Mouse (Mus musculus) kidney, adult 9 months (tissue): Measurements from ENCODE around the gene Pitpnc1.
A peak's percentile ranks its signal among the peaks of the same experiment; 100 is the strongest.

Source experiments
- DNase-seq: peaks from one replicate; pipeline ENCODE4 v3.0.0; 2022

The Pitpnc1 gene

DNA sequence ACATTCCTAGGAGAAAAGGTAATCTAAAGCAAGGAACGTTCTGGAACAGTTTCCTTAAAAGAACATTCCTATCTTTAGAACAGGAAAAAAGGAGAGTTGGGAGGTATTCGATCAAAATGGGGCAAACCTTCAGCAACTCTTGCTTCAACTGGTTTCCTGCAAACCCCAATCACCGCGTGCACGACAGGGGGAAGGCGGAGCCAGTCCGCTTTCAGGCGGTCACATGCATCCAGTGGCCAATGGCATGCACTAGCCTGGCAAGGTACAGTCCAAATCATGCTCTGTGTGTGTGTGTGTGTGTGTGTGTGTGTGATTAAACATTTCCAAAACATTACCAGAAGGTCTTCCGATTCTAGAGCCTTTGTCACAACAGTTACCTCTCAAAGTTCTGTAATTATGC lies 255.4 kb downstream of the Pitpnc1 start:
- DNase-seq = no peak

DNA sequence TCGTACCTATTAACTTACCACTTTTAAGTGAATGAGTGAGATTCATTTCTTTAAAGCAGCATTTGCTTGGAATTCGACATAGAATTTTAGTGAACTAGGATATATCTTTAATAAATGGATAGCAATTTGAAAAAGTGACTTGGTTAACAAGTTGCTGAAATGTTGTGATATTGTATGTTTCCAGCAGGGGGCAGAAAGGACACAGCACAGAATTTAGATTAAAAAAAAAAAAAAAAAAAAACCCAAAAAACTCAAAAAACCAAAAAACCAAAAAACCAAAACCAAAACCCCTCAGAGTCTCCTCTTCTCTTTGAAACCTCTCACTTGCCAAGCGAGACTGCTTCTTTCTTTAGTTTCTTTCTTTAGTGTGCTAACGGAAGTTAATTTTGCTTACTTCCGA lies 256.8 kb downstream of the Pitpnc1 start:
- DNase-seq = peak; percentile 45

DNA sequence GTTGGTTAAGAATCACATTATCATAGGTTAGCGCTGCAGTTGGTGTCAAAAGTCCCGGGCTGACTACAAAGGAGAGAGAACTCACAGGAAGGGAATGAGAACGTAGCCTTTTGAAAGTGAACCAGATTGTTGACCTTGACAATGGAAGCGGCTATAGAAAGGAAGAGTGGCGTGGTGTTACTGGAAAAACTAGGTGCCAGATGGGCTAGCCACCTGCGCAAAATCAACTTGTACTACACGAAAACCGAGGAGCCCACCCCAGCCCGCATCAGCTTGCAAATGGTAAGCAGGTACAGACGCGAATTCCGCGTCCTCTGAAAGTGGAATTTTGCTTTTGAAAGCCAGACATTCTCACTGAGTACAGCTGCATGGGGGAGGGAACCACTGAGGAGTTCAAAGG lies 260.7 kb downstream of the Pitpnc1 start:
- no peak for DNase-seq

DNA sequence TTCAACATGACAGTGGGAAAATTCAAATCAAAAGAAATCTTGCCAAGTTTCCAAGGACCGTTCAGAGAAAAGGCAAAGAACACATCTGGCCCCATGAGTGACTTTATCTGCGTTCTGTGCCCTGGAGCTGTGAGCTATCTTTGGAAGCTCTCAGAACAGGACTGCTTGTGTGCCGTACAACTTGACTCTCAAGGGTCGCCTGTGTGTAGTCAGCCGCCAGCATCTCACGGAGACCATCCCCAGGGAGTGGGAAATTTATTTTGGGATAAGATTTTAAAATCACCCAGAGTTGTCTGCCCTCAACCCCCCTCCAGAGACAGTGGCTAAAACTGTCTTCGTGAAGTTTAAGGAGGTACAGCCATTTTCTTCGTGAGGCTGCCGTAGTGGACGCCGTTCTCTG lies 268.7 kb downstream of the Pitpnc1 start:
- DNase-seq = no peak

DNA sequence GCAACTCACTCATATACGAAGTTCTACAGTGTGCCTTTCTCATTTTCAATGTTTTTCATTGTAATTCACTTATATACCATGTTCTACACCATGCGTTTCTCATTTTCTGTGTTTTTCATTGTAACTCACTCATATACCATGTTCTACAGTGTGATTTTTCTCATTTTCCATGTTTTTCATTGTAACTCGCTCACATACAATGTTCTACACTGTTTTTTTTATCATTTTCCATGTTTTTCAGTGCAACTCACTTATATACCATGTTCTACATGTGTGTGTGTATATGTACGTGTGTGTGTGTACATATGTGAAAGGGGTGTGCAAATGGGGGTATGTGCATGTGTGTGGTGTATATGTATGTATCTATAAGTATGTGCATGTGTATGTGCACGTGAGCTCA lies 271.2 kb downstream of the Pitpnc1 start:
- DNase-seq = no peak

DNA sequence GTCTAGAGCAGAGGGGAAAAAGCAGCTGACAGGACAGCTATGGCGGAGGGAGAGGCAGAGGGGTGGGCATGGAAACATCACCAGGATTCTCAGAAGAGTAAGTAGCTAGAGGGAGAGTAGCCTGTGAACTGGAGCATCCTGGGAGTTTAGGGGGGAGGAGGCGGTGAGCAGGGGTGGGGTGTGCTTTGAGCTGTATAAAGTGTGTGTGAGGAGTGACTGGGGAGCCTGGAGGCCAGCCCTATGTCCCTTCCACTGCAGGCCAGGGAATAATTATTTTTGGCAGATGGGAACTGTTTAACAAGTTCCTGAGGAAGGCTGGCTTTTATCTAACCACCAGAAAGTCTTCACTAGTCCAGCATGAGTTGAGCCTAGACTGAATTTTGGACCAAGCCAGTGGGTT lies 275.2 kb downstream of the Pitpnc1 start:
- no peak for DNase-seq

DNA sequence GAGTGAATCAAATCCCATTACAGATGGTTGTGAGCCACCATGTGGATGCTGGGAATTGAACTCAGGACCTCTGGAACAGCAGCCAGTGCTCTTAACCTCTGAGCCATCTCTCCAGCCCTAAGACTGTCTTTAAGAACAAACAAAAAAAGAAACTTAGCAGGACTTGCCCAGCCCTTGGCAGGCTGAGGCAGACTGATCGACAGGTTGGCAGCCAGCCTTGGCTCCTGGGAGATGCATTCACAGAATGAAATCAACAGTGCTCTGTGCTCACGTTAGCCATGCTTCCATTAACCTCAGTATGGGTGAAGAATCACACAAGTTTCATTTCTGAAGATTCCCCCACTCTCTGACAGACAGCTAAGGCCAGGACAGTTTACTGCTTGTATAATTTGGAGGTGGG lies 280.1 kb downstream of the Pitpnc1 start:
- no peak for DNase-seq

DNA sequence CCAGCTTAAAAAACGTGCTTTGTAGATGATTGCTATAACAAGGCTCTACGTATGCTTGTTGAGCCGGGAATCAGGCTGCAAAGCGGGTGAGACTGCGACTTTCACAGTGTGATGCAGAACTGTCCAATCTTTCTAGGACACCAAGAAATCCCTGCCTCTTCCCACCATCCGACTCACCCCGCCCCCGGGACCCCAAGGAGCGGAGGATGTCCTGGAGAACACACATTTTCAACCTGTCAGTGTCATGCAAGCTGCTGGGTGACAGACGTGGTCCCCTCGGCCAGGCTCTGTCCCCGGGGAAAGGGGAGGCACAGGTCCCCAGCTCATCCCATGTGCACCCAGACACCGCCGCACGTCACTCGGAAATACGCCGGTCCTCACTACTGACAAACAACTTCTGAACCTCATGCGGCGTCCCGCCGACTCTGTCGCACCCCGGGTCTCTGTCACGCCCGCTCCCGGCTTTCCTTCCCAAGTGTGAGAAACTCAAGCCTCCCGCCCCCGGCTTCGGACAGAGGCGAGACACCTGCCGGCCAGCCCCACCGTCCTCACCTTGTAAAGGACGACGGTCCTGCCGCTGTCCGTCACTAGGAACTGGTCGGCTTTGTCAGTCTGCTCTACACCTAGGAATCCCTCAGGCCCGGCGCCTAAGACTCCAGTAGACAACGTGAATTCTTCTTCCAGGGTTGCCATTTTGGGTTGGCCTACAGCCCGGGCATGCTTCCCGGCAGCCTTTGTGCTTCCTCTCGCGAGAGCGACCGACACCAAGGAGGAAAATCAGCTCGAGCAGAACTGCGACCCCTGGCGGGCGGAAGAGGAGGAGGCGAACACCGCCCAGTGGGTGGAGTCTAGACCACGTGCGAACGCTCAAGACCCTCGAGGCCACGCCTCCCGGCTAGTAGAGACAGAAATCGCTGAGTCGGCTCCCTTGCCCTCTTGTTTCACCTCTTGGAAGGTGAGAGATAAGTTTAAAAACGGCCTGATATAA lies 281.6 kb downstream of the Pitpnc1 start, which contains the start of gene Nol11:
Nol11 (minus strand) TSS at position 817 of the 988 bp plus-strand sequence.
- peak; percentile 100 for DNase-seq

DNA sequence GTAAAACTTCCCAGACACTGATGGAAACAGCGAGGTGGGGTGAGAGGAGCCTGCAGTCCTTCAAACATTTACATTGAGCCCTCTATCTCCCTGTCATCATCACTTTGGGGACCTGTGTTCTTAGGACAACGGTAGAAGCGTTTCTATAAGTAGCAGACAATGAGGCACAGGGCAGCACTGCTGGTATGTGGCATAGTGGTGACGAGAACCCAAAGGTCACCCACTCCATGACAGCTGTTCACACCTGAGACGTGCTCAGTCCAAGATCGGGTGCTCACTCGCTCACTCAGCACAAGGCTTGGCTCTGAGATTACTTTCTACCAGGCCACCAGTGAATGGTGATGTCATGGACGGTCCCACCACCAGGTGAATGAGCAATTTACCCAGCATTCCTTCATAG lies 286.7 kb downstream of the Pitpnc1 start:
- DNase-seq = no peak

DNA sequence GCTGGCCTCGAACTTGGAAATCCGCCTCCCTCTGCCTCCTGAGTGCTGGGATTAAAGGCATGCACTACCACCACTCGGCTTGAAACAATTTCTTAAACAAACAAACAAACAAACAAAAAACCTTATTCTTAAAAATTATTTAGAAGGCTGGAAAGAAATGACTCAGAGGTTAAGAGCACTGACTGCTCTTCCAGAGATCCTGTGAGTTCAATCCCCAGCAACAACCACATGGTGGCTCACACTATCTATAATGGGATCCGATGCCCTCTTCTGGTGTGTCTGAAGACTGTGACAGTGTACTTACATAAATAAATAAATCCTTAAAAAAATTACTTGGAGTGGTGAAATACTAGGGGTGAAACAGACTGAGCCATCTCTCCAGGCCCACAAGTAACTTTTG lies 309.3 kb downstream of the Pitpnc1 start:
- DNase-seq = no peak

DNA sequence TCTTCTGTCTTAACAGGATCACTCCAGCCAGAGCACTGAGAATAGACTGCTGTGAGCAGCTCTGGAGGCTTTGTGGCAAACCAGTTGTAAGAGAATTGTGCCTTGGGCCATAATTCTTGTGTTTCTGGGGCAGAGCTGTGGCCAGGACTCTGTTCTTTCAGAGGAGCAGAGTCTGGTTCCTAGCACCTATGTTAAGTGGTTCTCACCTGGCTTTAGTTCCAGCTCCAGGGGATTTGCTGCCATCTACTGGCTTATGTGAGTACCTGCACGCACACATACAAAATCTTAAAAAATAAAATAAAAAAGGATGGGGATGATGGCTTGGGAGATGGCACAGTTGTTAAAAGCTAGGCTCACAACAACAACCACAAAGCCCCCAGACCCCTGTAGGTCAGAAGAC lies 311.5 kb downstream of the Pitpnc1 start:
- DNase-seq = no peak
